9 mouse cellular contexts compared by ENCODE assay signal in genomic region chr12:40247976-40248375, GRCm38 (mm10). TPM values are rescaled to one million over a fixed set of nuclear protein-coding genes. Genes with fewer than 3 reads are reported as not detected.
DNase-seq lines count a peak whose midpoint lies in the region; ATAC-seq and TF ChIP-seq lines count a peak whose summit lies in the region.
"Had no signal": no experiment of that assay in that cellular context is flagged by ENCODE, and none has a peak within 500 bp of the region (broad histone marks: within the 10 kb centered on the region; RNA-seq: fewer than 3 reads in every experiment).

No protein-coding gene starts in this region.

- peak overlapping the region; percentile 21; the same call in 1 of the 2 replicates for H3K4me3 ChIP-seq in G1E (ENCODE audit: low read depth, low read length)
- no peak overlapping the region for H3K4me3 ChIP-seq in liver, postnatal 0 days (ENCODE audit: low read depth, low read length)
- H3K4me3 ChIP-seq: embryonic facial prominence, embryonic 15.5 days had no signal

- H3K4me1 ChIP-seq in G1E (ENCODE audit: insufficient read depth, low read depth, low read length), result peaks cover 36% of the 10 kb centered on the region
- peaks cover 18% of the 10 kb centered on the region for H3K4me1 ChIP-seq in liver, postnatal 0 days (ENCODE audit: insufficient read depth)
- H3K4me1 ChIP-seq: embryonic facial prominence, embryonic 15.5 days had no signal

- peak overlapping the region; percentile 38; the same call in 1 of the 2 replicates for H3K4me2 ChIP-seq in liver, postnatal 0 days (ENCODE audit: low read depth, low read length)
- H3K4me2 ChIP-seq: embryonic facial prominence, embryonic 15.5 days had no signal

- no peaks in the 10 kb centered on the region; the same call in 1 of the 2 replicates for H3K27me3 ChIP-seq in G1E (ENCODE audit: insufficient read depth, low read length)
- H3K27me3 ChIP-seq in liver, postnatal 0 days (ENCODE audit: insufficient read depth, low read length), result no peaks in the 10 kb centered on the region
- H3K27me3 ChIP-seq: embryonic facial prominence, embryonic 15.5 days had no signal

- intact Hi-C loops in heart, postnatal 14 days (cut with DNase I), result no loop called here

- TF ChIP-seq EP300 in liver, postnatal 0 days (IDR thresholded peaks at IDR 0.05; ENCODE audit: low read depth), result no peak

- 62% methylated on average over 6 of the region's 6 CpGs for WGBS in liver, postnatal 0 days (ENCODE audit: insufficient replicate concordance)

- no peak for TF ChIP-seq CTCF in G1E (IDR thresholded peaks at IDR 0.05; ENCODE audit: low read depth, low read length)
- no peak for TF ChIP-seq CTCF in liver, postnatal 0 days (IDR thresholded peaks at IDR 0.05; ENCODE audit: low read depth)

- H3K27ac ChIP-seq in liver, postnatal 0 days (ENCODE audit: low read depth), result peak overlapping the region; percentile 51; the same call in 1 of the 2 replicates
- H3K27ac ChIP-seq: embryonic facial prominence, embryonic 15.5 days had no signal

- H3K36me3 ChIP-seq in G1E (replicated peaks), result no peaks in the 10 kb centered on the region
- H3K36me3 ChIP-seq in liver, postnatal 0 days (replicated peaks; ENCODE audit: insufficient read depth, low read length), result no peaks in the 10 kb centered on the region
- H3K36me3 ChIP-seq: embryonic facial prominence, embryonic 15.5 days had no signal

- no peaks in the 10 kb centered on the region for H3K9me3 ChIP-seq in G1E (replicated peaks)
- H3K9me3 ChIP-seq in liver, postnatal 0 days (ENCODE audit: low read length), result no peaks in the 10 kb centered on the region
- H3K9me3 ChIP-seq: embryonic facial prominence, embryonic 15.5 days had no signal

- peak; percentile 92 for ATAC-seq in G1E (ENCODE audit: extremely low read depth, insufficient number of reproducible peaks, low FRiP score, poor library complexity, severe bottlenecking)
- peak; percentile 79 for ATAC-seq in liver, postnatal 0 days

- peak; percentile 51 for DNase-seq in G1E (ENCODE audit: low spot score)
- DNase-seq in adrenal gland, postnatal 14 days, result peak; percentile 72
- DNase-seq in heart, postnatal 14 days, result peak; percentile 29 to 43
- DNase-seq in liver, postnatal 0 days, result peak; percentile 25
- DNase-seq in yolk sac, embryonic 10.5 days (ENCODE audit: low spot score), result no peak
- DNase-seq in layer of hippocampus, adult 18-20 months (ENCODE audit: low spot score in 2 of 2), result no peak
- no peak for DNase-seq in cerebellum, postnatal 4 days (ENCODE audit: low spot score in 2 of 2)
- no peak for DNase-seq in spleen, adult 12 weeks (ENCODE audit: low spot score)

- no peak overlapping the region for H3K9ac ChIP-seq in liver, postnatal 0 days (replicated peaks)
- H3K9ac ChIP-seq: embryonic facial prominence, embryonic 15.5 days had no signal

RNA-seq across cellular contexts. Expression of gene Ifrd1, which starts 0.3 kb away (rescaled TPM):
- total RNA-seq in G1E (2014; fragmentation: Nextera tagmentation) (151 and 234 TPM in 2 replicates), G1E (2017) (186 and 190 TPM in 2 replicates)
- polyA plus RNA-seq in G1E (2012), result 86.6 and 129 TPM in 2 replicates
- 155 and 156 TPM in 2 replicates for total RNA-seq in adrenal gland, postnatal 14 days (2021)
- 100 to 1,000 TPM in 1 of 2 experiments, 10 to 100 TPM in 1; 99.6 to 111 TPM for total RNA-seq in heart, postnatal 14 days (2021)
- polyA plus RNA-seq in liver, postnatal 0 days (2015; fragmentation: Nextera tagmentation; extraction: Ambion mirVana), result 47.1 and 50.4 TPM in 2 replicates
- 10 to 100 TPM; 91.8 to 95.7 TPM for total RNA-seq in layer of hippocampus, adult 18-20 months (2021)

RNA-seq across cellular contexts. Expression of gene Lsmem1, which starts 48.7 kb away (rescaled TPM):
- total RNA-seq in G1E (2014; fragmentation: Nextera tagmentation) (not detected in 2 replicates), G1E (2017) (0.23 and 0.44 TPM in 2 replicates)
- not detected in 2 replicates for polyA plus RNA-seq in G1E (2012)
- total RNA-seq in adrenal gland, postnatal 14 days (2021), result 0.26 TPM in 1 of 2 replicates, not detected in the other
- 10 to 100 TPM; 21.6 to 24.4 TPM for total RNA-seq in heart, postnatal 14 days (2021)
- 0.24 TPM in 1 of 2 replicates, not detected in the other for polyA plus RNA-seq in liver, postnatal 0 days (2015; fragmentation: Nextera tagmentation; extraction: Ambion mirVana)
- 1 to 10 TPM in 1 of 2 experiments, under 1 TPM in 1; 0.82 to 1.0 TPM for total RNA-seq in layer of hippocampus, adult 18-20 months (2021)

Comparison
In these comparisons a context has a peak if more than half of its experiments do, and no peak if none do; other contexts are left out.
1. DNase-seq: peak in G1E (single experiment), adrenal gland, postnatal 14 days (single experiment), heart, postnatal 14 days (2 of 2) and liver, postnatal 0 days (single experiment); none in yolk sac, embryonic 10.5 days (single experiment), layer of hippocampus, adult 18-20 months (0 of 2), cerebellum, postnatal 4 days (0 of 2) and spleen, adult 12 weeks (single experiment).
2. RNA of gene Lsmem1, which starts 48.7 kb away (total RNA-seq): 21.6 to 24.4 TPM in heart, postnatal 14 days; 0.82 to 1.0 TPM in layer of hippocampus, adult 18-20 months, 0.23 to 0.44 TPM in G1E and 0.26 TPM in adrenal gland, postnatal 14 days; every median in the first group is over 10 times any median in the second.